Mouse (Mus musculus): ENCODE results near the gene Clip3. TPM values are rescaled to one million over a fixed set of nuclear protein-coding genes. Genes with fewer than 3 reads are reported as not detected.

The Clip3 gene
- polyA plus RNA-seq, 1 experiment: 0.24 TPM

DNA sequence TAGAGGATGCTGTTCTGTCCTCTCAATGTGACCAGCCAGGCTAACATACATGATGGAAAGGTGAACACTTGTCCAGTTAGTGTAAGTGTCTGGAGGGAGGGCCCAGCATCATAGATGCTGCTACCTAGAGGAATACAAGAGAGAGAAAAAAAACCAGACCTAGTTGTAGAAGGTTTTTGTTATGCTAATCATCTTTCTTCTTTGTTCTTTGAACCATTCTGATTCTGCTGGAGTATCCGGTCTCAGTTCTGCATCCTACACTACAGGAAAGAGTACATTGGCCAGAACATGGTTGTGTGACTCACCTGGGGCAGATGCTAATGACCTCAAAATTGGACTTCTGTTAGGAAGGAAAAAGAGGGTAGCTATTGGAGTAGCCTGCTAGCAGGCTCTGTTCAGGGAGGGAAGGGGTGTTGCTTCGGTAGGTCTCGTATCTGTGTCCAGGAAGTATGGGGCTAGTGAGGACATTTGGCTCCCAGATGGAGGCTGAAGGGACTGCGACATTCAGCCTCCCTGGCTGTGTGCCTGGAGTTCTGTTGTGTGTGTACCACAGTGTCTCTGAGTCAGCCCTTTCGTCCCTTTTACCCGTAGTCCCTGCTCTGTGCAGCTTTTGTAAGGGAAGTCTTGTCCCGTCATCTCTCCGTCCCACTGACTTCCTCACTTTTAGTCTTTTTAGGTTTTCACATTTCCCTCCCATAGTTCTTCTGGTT is 4.7 kb upstream of the Clip3 start:
- TF ChIP-seq GATA1 (IDR thresholded peaks at IDR 0.05; ENCODE audit: low read length): no peak

DNA sequence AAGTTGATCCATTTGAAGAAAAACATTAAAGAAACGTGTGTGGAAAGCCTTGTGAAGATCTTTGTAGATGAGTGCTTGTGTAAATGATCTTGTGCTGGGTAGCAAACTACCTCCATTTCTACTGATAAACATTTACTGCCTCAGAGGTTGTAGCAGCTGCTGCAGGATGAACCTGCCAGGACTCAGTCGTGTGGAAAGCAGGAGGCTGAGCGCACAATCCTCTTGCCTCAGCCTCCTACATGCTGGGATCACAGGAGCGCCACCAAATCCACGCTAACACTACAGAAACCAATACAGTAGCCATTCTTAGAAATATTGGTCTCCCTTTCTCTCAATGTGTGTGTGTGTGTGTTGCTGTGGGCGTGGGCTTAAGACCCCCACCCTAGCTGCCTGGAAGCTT is 3.5 kb upstream of the Clip3 start:
- TF ChIP-seq GATA1 (IDR thresholded peaks at IDR 0.05; ENCODE audit: low read length): no peak

DNA sequence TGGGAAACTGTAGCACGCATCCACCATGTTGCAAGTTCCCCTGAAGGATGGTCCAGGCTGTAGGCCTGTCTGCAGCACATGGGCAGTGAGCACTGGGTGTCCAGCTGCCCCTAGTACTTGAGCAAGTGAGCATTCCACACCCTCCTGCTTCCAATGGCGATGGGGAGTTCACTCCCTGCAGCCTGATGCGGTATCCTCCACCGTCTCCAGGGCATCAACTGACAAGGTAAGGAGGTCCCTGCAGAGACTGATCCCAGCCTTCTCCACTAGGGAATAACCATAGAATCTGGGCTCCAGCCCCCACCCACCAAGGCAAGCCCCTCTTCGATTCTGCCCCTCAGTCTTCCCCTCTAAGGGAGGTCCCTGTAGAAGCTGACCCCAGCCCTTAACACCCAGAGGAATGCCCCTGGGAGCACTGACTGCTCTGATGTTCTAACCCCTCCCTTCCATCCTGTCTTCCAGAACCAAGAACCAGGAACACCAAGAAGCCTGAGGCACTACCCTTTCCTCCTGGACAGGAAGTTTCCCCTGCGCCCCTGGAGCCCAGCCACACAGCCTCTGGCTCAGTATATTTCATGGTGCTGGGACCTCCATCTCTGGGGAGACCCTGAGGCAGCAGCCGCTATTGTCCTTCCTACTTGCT is 2.3 kb upstream of the Clip3 start:
- TF ChIP-seq GATA1 (IDR thresholded peaks at IDR 0.05; ENCODE audit: low read length): no peak

DNA sequence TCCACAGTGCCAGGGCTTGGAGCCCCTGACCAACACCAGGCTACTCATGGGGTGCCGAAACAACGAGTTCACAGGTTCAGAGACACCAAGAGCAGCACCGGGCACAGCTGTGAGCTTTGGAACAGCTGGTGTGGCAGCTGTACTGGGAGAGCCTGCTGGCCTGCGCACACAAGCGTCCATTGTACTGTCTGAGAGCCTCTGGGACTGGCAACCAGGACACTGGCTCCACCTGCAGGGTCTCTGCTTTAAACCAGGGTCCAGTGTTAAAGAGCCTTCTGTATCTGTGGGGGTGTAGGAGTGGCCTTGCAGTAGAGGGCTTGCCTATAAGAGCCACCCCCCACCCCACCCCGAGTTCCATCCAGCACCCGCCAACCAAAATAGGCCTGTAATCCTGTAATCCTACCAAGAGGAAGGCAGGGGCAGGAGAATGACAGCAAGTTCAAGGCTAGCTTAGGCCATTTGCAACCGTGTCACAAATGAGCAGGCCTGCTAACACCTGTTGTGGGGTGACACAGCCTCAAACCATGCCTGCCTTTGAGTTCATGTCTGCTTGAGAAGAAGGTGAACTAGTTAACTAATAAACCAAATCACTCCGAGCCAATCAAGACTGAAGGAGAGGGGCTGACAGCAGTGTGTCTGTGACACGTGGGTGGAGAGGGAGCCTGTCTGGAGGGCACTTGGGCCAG is 1.7 kb upstream of the Clip3 start:
- TF ChIP-seq GATA1 (IDR thresholded peaks at IDR 0.05; ENCODE audit: low read length): no peak

DNA sequence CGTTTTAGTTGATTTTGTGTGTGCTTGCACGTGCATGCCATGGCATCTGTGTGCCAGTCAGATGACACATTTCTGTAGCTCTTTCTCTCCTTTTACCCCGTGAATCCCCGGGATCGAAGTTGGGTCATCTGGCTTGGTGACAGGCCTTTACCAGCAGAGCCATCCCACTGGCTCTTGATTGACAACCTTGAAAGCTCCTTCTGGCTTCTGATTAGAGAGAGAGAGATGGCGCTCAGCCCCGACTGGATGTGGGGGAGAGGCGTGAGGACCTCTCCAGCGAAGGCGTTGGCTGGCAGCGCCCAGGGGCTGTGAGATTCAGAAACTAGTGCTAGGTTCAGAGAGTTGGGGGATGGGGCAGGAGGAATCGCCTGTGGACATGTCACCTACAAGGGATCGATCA is 2.3 kb downstream of the Clip3 start:
- no peak for TF ChIP-seq GATA1 (IDR thresholded peaks at IDR 0.05; ENCODE audit: low read length)

DNA sequence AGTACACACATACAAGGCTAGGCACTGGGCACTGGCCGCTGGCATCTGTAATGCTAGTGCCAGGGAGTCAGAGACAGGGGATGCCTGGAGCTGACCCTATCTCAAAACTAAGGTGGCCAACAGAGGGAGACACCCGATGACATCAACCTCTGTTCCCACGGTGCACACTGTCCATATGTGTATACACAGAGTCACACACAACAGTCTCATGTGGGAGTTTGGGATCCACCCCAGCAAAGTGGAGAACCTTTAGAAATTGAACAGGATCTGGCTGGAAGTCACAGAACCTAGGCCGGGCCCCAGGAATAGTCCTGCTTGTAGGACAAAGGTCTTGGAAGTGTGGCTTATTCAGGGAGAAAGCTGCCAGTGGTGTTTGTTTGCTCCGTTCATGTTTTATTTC is 2.8 kb downstream of the Clip3 start:
- no peak for TF ChIP-seq GATA1 (IDR thresholded peaks at IDR 0.05; ENCODE audit: low read length)

DNA sequence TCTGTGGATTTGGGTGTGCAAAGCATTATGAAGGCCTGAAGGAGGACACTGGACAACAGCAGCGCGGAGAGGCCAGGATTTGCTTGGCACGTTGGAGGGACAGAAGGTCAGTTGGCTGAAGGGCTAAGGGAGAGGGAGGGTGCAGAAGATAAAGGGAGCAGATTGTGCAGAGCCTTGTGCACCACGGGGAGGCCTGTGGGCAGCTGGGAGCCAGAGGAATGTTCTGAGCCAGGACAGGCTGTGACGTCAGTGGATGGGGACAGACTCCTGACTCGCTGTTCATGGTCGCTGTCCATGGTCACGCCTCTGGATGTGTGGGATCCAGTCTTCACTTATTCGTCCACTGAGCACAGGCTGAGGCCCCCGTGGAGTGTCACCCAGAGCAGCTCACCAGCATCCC is 3.6 kb downstream of the Clip3 start:
- TF ChIP-seq GATA1 (IDR thresholded peaks at IDR 0.05; ENCODE audit: low read length): no peak

DNA sequence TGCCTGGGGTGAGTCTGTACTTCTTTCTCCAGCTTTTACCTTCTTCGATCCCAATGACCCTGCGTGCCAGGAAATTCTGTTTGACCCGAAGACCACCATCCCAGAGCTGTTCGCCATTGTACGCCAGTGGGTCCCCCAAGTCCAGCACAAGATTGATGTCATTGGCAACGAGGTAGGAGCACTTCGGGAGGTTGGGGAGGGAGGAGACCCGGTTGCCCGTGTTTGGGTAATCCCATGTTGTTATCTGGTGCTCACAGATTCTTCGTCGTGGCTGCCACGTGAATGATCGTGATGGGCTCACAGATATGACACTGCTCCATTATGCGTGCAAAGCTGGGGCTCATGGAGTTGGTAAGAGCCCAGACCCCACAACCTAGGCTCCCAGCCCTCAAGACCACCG is 5.3 kb downstream of the Clip3 start:
- no peak for TF ChIP-seq GATA1 (IDR thresholded peaks at IDR 0.05; ENCODE audit: low read length)

DNA sequence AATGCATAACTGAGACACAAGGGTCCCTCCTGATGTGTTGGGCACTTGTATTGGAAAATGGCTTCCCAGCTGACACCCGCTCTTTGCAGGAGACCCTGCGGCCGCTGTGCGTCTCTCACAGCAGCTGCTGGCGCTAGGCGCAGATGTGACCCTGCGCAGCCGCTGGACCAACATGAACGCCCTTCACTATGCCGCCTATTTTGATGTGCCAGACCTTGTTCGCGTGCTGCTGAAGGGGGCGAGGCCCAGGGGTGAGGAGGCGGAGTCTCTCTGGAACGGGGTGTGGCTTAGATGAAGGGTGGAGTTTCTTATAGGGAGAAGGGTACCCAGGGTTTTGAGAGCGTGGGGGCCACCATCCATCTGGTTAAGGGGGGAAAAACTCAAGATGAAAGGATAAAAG is 5.7 kb downstream of the Clip3 start:
- TF ChIP-seq GATA1 (IDR thresholded peaks at IDR 0.05; ENCODE audit: low read length): no peak

DNA sequence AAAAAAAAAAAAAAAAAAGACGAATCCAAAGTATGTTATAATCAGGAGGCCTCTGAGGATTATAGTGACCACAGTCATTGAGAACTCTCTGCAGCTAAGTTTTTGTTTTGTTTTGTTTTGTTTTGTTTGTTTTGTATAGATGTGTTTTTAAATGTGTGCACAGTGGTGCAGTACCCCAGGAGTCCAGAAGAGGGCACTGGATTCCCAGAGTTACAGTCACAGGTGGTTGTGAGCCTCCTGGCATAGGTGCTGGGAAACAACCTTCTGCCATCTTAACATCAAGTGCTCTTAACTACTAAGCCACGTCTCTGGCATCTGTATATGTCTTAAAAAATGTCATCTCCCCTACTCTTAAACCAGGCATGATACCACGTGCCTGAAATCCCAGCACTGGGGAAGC is 9.4 kb downstream of the Clip3 start:
- no peak for TF ChIP-seq GATA1 (IDR thresholded peaks at IDR 0.05; ENCODE audit: low read length)

DNA sequence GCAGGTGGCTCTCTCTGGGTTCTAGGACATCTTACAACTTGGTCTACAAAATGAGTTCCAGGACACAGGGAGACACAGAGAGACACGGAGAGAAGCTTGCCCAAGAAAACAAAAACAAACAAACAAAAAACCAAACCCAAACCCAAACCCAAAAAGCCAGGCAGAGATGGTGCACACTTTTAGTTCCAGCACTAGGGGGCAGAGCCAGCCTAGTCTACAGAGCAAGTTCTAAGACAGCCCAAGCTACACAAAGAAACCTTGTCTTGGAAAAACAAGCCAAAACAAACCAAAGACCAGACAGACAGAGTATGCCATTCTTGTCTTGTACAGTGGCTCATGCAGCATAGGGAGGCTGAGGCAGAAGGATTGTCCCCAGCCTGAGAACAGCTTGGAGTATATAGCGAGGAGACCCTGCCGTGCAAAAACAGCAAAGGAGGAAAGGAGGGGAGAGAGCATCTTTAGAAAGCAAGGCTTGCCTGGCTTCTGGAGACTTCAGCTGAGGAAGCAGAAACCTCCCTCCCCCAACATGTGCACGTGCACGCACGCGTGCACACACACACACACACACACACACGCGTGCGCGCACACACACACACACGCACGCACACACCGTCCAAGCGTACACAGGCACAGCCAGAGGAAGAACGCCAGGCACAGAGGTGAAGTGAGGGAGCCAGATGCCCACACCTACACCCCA is 14.7 kb downstream of the Clip3 start:
- TF ChIP-seq GATA1 (IDR thresholded peaks at IDR 0.05; ENCODE audit: low read length): no peak

DNA sequence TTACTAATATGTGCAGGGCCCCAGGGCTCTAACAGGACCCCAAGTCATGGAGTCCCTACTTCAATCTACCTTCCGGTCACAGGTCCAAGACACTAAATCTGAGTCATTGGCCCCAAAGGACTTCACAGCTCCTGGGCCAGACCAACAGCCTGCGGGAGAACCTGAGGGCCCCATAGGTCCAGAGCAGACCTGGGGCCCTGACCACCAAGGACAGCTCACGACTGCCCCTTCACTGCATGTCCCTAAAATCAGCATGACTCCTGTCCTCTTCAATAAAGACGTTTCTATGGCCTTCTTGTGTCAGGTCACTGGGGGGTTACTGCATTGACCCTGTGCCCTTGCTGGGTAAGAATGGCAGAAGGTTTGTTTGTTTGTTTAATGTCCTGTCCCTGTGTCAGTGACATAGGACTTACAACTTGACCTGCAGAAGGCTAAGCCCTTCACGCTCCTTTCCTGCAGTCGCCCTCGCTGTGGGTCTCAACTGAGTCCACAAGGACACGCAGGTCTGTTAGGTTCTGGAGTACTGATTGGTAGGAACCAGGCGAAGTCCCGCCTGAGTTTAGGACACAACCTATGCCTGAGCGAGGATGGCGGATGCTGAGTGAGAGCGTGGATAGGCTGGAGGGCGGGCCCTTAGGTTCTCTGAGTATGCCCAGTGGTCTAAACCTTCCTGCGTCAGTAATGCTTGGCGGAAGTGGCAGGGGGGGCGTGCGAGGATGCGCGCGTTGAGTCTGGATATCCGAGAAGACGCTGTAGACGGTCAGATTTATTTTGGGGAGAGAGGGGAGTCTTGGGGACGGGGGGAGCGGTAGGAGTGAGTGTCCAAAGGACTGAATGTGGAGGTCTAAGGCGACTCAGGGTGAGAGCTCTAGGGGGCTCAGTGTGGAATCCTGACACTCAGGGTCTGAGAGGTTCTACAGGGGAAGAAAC is 16.8 kb downstream of the Clip3 start, which contains the start of gene Alkbh6:
Gene Alkbh6, plus strand, starts transcription at position 642 of the 930 bp plus-strand sequence.
- TF ChIP-seq GATA1 (IDR thresholded peaks at IDR 0.05; ENCODE audit: low read length): no peak

DNA sequence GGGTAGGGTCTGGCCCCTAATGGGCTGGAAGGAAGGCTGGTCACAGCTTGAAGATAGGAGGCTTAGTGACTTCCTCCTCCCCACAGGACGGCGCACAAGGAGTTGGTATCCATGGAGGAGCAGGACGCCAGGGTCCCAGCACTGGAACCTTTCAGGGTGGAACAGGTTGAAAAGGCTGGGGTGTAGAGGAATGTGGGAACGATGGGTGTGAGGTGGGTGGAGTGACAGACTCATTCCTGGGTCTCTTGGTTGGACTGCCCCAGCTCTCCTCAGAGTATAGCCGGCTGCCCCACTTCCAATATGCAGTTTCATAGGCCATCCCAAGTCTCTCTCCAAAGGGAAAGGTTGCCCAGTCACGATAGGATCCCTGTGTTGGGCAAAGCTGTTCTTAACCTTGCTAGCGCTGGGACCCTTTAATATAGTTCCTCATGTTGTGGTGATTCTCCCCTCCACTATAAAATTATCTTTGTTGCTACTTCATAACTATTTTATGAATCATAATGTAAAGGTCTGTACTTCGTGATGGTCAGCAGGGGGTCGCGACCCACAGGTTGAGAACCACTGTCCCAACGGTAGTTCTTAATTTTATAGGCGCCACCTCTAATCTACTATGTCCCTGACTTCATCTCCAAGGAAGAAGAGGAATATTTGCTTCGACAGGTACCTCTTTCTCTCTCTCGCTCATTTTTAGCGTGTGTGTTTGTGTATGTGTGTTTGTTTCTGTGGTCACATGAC is 18.0 kb downstream of the Clip3 start:
- no peak for TF ChIP-seq GATA1 (IDR thresholded peaks at IDR 0.05; ENCODE audit: low read length)

DNA sequence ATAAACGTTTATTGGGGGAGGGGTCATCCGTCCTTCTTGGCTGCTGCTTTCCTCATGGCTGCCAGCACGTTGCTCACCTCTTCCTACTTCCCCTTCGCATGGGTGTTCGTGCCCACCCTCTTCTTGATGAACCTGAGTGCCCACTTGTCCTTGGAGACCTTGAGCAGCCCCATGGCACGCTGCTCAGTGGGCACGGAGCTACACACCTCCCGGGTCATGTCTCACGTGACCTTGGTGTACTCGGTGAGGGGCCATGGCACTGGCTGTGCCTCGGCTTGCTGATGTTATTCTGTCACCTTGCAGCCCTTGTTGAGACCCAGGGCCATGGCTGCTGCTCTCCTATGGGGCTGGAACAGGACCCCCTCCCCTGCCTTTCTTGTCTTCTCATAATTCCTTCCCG is 18.6 kb downstream of the Clip3 start:
- no peak for TF ChIP-seq GATA1 (IDR thresholded peaks at IDR 0.05; ENCODE audit: low read length)
